In the genomic region with DNA sequence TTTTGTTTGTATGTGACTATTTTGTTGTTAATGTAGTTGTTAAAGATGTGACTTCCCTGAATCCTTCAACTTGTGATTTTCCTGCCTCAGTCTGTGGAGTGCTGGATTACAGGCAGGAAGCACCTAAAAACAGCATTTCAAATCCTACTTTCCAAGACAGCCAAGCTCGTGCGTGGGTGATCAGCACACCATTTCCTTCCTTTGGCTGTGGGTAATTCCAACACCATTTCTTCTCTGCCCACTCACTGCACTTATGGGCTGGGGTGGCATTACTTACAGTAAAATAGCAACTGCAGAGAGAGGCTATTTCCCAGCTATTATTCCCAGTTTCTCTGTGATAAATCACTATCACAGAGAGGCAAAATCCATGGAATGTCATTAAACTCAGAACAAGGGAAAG, we compare ENCODE assay signal across 25 mouse cellular contexts.
DNase-seq lines count a peak whose midpoint lies in the region; ATAC-seq and TF ChIP-seq lines count a peak whose summit lies in the region.
"Had no signal": no experiment of that assay in that cellular context is flagged by ENCODE, and none has a peak within 500 bp of the region (broad histone marks: within the 10 kb centered on the region; RNA-seq: fewer than 3 reads in every experiment).

No protein-coding gene starts in this region.

- DNase-seq in left cerebral cortex, adult 11 months (ENCODE audit: low spot score): peak; percentile 42
- no peak for DNase-seq in left cerebral cortex, postnatal 4 days
- peak; percentile 43 to 57 for DNase-seq in left cerebral cortex, adult 2 months (ENCODE audit: extremely low spot score in 1 of 2, low spot score in 2 of 2)
- DNase-seq in right cerebral cortex, adult 2 months (ENCODE audit: low spot score in 2 of 2): peak; percentile 71 to 74
- DNase-seq in liver: no peak
- DNase-seq: adrenal gland, adult 2 months; cerebellum, adult 18-20 months; cerebellum, postnatal 14 days; heart, postnatal 36 days; kidney, adult 18-20 months; thymus, adult 2 months had no signal

- no peak overlapping the region for H3K9ac ChIP-seq in midbrain, embryonic 13.5 days (replicated peaks)
- no peak overlapping the region for H3K9ac ChIP-seq in kidney, embryonic 14.5 days (ENCODE audit: low read depth, low read length)
- H3K9ac ChIP-seq: embryonic facial prominence, embryonic 12.5 days; forebrain, embryonic 12.5 days; heart, embryonic 15.5 days; hindbrain, embryonic 14.5 days; liver, embryonic 15.5 days; lung, embryonic 15.5 days; neural tube, embryonic 15.5 days had no signal

- H3K36me3 ChIP-seq in midbrain, embryonic 13.5 days: peaks cover 7% of the 10 kb centered on the region; the same call in 1 of the 2 replicates
- H3K36me3 ChIP-seq in kidney, embryonic 14.5 days (ENCODE audit: control insufficient read depth, insufficient read depth, low read length): no peaks in the 10 kb centered on the region; the same call in 1 of the 2 replicates
- H3K36me3 ChIP-seq: neural tube, embryonic 15.5 days had no signal

- no peak for ATAC-seq in midbrain, embryonic 13.5 days
- no peak for ATAC-seq in kidney, embryonic 14.5 days (ENCODE audit: low FRiP score, low TSS enrichment)
- ATAC-seq: inflammation-experienced regulatory T-cells, adult 6 months; Patski had no signal

- WGBS in midbrain, embryonic 13.5 days: 76% methylated on average over 2 of the region's 2 CpGs
- WGBS in kidney, embryonic 14.5 days: 57% methylated on average over 2 of the region's 2 CpGs

- H3K4me2 ChIP-seq in midbrain, embryonic 13.5 days (replicated peaks): no peak overlapping the region
- no peak overlapping the region for H3K4me2 ChIP-seq in kidney, embryonic 14.5 days (replicated peaks; ENCODE audit: low read depth, low read length)
- H3K4me2 ChIP-seq: embryonic facial prominence, embryonic 12.5 days; forebrain, embryonic 12.5 days; heart, embryonic 15.5 days; hindbrain, embryonic 14.5 days; liver, embryonic 15.5 days; lung, embryonic 15.5 days; neural tube, embryonic 15.5 days had no signal

- H3K4me3 ChIP-seq in left cerebral cortex, adult 2 months: no peak overlapping the region
- H3K4me3 ChIP-seq in midbrain, embryonic 13.5 days (replicated peaks): no peak overlapping the region
- H3K4me3 ChIP-seq in kidney, embryonic 14.5 days (ENCODE audit: low read length): no peak overlapping the region
- H3K4me3 ChIP-seq: embryonic facial prominence, embryonic 12.5 days; erythroblast, embryonic 14.5 days; forebrain, embryonic 12.5 days; heart, embryonic 15.5 days; liver, embryonic 15.5 days; lung, embryonic 15.5 days; neural tube, embryonic 15.5 days had no signal

- intact Hi-C loops in left cerebral cortex, postnatal 4 days (cut with DNase I): no loop called here
- intact Hi-C loops in left cerebral cortex, adult 2 months (cut with DNase I): loop anchor here (5.0 kb wide), 1 partner anchor 318 kb away; no protein-coding TSS in a partner anchor

- H3K27me3 ChIP-seq in midbrain, embryonic 13.5 days: no peaks in the 10 kb centered on the region
- no peaks in the 10 kb centered on the region for H3K27me3 ChIP-seq in kidney, embryonic 14.5 days (ENCODE audit: control insufficient read depth, insufficient read depth, low read length)
- H3K27me3 ChIP-seq: embryonic facial prominence, embryonic 12.5 days; forebrain, embryonic 12.5 days; heart, embryonic 15.5 days; liver, embryonic 15.5 days; lung, embryonic 15.5 days; neural tube, embryonic 15.5 days; Patski had no signal

- H3K9me3 ChIP-seq in midbrain, embryonic 13.5 days: no peaks in the 10 kb centered on the region
- H3K9me3 ChIP-seq in kidney, embryonic 14.5 days (ENCODE audit: control insufficient read depth, low read length): no peaks in the 10 kb centered on the region
- H3K9me3 ChIP-seq: embryonic facial prominence, embryonic 12.5 days; forebrain, embryonic 12.5 days; heart, embryonic 15.5 days; liver, embryonic 15.5 days; lung, embryonic 15.5 days; neural tube, embryonic 15.5 days had no signal

- no peaks in the 10 kb centered on the region for H3K4me1 ChIP-seq in midbrain, embryonic 13.5 days (replicated peaks)
- H3K4me1 ChIP-seq in kidney, embryonic 14.5 days (ENCODE audit: control insufficient read depth, insufficient read depth, low read length): no peaks in the 10 kb centered on the region
- H3K4me1 ChIP-seq: embryonic facial prominence, embryonic 12.5 days; forebrain, embryonic 12.5 days; liver, embryonic 15.5 days; lung, embryonic 15.5 days had no signal

- TF ChIP-seq CTCF in left cerebral cortex, adult 2 months (IDR thresholded peaks at IDR 0.05): no peak

- no peak overlapping the region for H3K27ac ChIP-seq in left cerebral cortex, adult 2 months
- H3K27ac ChIP-seq in midbrain, embryonic 13.5 days: no peak overlapping the region
- no peak overlapping the region for H3K27ac ChIP-seq in kidney, embryonic 14.5 days (ENCODE audit: low read depth, low read length)
- H3K27ac ChIP-seq: embryonic facial prominence, embryonic 12.5 days; forebrain, embryonic 12.5 days; heart, embryonic 15.5 days; hindbrain, embryonic 14.5 days; kidney, postnatal 0 days; liver, embryonic 15.5 days; lung, embryonic 15.5 days; macrophage; neural tube, embryonic 15.5 days had no signal

Comparison
In these comparisons a context has a peak if more than half of its experiments do, and no peak if none do; other contexts are left out.
1. DNase-seq: peak in left cerebral cortex, adult 11 months (single experiment), left cerebral cortex, adult 2 months (2 of 2) and right cerebral cortex, adult 2 months (2 of 2); none in left cerebral cortex, postnatal 4 days (single experiment) and liver (single experiment).